Mouse (Mus musculus): ENCODE results near the gene Mdm2.

The Mdm2 gene

DNA sequence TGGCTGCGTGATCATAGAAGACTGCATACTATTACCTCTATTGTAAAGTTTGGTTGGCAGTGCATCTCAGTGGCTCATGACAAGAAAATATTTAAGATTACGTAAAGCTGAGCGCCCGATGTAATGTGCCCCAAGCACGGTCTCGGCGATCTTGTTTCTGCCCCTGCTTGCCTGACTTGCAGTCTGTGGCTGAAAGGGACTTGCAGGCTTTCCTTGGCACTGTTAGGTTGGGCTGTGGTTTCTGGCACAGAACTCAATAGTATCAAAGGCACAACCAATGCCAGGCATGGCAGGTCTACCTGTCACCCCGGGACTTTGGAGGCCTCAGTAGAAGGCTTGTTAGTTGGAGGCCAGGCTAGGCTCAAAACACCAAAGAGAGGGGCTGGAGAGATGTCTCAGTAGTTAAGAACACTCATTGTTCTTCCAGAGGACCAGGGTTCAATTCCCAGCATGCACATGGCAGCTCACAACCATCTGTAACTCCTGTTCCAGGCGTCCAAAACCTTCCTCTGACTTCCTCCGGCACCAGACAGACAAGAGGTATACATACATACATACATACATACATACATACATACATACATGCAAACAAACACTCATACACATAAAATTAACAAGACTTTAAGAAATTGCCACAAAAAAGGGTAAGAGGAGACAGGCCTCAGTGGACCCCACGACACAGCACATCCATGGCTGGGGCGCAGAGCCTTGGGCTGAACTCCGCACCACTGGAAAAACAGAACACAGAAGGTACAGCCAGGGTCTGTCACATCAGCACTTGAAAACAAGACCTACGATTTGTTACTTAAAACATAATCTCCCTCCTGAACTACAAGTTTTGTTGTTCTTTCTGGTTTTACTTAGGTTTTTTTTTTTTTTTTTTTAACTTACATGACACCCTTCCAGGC is 51.8 kb downstream of the Mdm2 start:
- no peak for DNase-seq (ENCODE audit: low spot score in 2 of 2)

DNA sequence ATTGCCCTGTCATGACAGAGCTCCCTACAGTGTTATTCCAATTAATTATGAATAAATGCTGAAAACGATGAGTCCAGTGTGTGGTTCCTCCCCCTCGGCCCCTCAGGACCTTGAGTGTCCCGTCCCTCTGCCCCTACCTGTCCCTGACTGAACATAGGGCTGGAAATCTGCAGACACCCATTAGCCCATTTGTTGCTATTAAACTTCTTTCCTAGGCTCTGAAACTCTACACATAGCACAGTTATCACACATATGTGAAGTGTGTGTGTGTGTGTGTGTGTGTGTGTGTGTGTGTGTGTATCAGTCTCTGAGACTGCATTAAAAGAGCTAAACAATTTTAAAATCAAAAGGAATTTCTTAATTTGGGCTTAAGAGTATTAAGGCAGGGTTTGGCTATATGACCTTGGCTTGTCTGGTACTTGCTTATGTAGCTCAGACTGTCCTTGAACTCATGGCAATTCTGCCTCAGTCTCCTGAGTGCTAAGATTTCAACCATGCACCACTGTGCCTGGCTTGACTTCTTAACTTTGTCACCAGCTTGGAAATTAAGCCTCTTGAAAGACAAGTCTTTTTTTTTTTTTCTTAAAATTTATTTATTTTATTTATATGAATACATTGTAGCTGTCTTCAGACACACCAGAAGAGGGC is 52.8 kb downstream of the Mdm2 start:
- no peak for DNase-seq (ENCODE audit: low spot score in 2 of 2)

DNA sequence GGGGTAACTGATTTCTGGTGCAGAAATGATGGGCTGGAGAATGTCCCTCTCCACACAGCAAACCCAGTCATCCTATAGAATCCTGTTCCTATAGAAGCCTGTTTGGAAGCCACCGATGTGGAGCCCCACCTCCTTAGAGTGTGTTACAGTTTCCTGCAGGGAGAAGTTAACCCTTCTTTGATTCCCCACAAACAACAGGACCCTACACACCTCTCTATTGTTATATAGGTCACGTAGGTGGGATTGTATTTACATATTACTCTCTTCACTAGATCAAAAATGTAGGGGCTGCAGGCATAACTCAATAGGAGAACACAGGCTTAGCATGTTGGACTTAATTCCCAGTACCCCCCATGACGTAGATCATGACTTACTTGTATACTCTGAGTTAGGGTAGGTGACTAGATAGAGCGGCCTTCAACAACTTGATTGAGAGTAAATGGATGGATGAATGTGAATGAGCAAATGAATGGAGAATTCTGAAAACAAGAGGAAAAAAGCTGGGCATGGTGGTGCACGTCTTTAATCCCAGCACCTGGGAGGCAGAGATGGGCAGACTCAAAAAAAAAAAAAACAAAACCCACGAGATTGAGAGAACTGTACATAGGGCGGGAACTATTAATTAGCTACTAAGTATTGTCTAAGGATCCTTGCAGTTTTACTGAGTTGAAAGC is 53.4 kb downstream of the Mdm2 start:
- DNase-seq (ENCODE audit: low spot score in 2 of 2), result no peak

DNA sequence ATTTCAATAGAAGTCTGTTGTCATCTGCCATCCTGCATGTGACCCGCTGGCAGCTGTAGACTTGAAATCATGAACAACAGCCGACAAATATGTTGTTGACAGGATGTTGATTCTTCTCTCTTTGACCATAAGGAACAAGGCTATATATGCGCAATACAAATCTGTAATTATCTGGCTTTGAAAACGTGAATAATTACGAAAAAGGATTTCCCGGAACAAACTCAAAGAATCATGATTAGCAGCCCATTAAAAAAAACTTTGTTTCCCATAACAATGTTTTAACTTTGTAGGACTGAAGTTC is 53.9 kb downstream of the Mdm2 start:
- no peak for DNase-seq (ENCODE audit: low spot score in 2 of 2)

DNA sequence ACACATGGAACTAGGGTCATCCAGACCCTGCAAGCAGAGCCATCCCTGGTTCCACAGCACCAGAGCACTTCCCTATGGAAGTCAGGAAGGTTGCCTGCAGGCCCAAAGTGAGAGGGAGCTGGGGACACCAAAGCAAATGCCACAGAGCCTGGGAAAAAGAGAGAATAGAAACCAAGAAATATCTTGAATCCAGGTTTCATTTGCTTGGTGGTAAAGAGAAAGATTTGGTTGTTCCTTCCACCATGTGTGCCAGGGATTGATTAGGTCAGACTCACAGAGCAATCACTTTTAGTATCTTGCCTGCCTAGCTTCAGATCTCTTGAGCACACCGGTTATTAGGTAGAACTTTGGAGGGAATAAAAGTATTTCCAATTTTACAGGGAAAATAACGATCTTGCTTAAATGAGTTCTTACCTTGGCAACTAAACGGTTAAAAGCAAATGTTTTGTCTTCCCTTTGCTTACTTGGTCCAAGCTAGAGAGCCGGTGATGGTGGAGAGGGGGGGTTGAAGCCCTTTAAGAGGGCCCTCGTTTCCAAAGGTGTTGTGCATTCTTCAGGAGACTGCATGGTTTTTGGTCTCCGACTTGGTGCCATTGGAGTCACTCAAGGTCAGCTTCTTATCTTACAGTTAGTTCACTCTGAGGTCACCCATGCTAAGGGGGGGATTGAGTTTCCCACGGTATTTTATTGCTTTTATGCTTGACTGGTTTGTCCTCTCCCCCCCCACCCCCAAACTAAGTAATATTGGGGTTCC is 54.5 kb downstream of the Mdm2 start:
- no peak for DNase-seq (ENCODE audit: low spot score in 2 of 2)

DNA sequence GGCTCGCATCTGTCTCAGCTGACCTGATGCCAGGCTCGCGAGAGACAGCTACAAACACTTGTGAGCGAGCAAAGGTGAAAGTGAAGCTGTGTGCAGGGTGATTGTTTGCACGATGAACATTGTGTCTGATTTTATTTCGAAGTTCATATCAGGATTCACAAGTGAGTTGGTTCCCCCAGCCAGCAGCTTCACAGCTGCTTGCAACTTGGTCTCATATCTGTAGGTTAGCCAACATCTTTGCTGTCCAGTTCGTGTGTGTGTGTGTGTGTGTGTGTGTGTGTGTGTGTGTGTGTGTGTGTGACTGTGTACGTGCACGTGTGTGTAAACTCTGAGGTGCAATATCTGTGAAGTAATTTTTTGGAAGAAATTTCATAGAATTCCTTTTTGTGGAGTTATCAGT is 55.1 kb downstream of the Mdm2 start:
- DNase-seq (ENCODE audit: low spot score in 2 of 2), result no peak

DNA sequence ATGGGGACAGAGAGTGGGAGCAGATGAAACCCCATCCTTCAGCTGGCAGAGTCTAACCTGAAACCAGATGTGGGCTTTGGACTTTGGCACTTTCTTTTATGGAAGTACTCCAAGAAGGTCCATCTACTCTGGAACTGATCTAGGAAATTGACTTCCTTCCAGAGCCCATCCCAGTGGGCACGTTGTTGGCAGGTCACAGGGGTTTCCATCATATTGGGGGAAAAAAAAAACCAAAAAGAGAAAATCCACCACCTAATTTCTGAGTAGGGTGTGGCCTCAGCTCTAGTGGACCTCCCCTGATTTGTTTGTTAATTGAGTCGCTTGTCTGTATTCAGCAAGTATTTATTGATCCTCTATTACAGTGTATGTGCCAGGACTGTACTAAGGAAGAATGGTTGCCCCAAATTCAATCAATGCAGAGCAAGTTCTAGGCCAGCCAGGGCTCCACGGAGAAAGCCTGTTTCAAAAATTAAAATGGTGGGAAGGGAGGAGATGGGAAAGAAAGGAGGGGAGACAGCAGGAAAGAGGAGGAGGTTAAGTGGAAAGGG is 55.9 kb downstream of the Mdm2 start:
- no peak for DNase-seq (ENCODE audit: low spot score in 2 of 2)

DNA sequence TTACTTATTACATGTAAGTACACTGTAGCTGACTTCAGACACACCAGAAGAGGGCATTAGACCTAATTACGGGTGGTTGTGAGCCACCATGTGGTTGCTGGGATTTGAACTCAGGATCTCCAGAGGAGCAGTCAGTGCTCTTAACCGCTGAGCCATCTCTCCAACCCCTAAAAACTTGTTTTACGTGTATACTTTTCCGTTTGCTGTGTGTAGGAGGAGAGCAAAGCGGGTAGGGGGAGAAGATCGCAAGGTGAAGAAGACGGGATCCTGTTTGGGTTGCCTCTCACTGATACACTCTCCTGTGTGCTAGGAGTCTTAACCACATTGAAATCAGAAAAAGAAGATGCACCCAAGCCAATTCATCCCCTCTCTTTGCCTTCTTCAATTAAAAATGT is 56.8 kb downstream of the Mdm2 start:
- no peak for DNase-seq (ENCODE audit: low spot score in 2 of 2)

DNA sequence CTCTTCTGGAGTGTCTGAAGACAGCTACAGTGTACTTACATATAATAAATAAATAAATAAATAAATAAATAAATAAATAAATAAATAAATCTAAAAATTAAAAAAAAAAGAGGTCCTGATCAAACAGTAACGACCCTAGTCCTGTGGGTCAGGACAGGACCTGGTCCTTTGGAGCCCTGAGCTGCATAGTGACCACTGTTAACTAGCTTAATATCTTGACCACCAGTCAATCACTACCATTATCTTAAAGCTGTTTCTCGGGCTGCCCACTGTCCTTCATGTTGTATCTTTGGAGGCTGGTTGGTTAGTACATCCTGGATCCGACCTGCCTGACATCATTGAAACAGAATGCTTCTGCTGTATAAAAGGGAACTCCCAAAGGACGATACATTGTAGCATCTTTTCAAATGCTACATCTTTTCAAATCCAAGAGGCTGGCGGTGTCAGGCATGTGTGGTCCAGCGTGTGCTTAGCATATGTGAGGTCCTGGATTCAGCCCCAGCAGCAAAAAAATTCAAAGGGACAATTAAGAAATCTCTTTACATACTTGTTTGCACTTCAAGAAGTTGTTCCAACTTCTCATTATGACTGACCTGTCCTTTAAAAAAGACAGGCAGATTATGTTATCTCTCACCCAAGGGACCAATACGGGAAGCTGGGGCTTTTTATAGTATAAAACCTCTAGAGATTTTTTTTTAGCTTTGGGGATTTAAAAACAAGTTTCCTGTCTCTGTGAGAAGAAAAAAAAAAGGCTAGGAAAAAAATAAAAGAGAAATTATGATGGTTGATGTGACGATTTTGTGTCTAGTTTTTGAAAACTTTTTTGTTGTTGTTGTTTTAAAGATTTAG is 57.4 kb downstream of the Mdm2 start:
- no peak for DNase-seq (ENCODE audit: low spot score in 2 of 2)

DNA sequence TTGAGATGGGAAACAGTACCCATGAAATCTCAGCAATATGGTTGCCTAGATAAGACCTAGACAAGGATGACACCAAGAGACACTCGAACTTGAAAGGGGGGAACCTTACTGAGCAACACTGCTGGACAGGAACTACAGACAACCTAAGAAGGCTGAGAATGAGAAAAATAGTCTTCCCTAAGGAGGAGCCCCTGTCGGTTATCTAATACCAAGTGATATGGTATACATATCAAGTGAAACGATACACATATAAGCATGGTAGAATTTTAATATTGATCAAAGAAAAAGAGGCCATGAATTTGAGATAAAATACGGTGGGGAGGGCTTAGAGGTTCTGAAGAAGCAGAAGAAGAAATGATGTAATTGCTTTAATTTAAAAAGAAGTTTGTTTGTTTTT is 58.2 kb downstream of the Mdm2 start:
- DNase-seq (ENCODE audit: low spot score in 2 of 2), result no peak

DNA sequence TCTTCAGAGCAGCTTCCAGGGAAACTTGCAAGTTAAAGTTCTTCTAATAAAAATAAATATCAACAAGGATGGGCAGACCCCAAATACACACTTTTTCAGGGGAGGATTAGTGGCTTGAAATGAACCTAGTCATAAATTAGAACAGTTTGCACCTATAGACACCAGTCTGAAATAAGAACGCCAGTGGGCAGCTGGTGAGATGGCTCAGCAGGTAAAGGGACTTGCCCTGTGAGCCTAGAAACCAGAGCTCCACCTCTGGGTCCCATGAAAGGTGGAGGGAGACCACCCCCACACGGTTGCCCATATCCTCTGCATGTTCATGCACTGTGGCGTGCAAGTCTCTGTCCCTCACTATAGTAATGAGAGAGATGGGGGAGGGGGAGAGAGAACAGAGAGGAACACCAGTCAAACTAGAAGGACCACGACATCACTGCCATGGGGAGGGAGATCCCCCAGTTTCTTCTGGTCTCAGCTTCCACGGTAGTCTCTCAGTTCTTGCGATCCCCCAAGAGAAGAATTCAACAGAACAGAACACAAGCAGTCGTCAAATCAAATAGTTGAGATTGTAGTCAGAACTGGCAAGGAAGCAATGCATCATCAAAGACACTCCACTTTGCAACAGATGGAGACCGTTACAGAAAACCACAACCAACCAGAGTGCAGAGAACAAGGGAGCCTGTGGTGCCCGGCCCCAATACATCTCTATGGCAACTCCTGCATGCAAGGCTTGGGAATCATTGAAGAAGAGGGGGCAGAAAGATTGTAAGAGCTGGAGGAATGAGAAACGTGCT is 58.8 kb downstream of the Mdm2 start:
- no peak for DNase-seq (ENCODE audit: low spot score in 2 of 2)

DNA sequence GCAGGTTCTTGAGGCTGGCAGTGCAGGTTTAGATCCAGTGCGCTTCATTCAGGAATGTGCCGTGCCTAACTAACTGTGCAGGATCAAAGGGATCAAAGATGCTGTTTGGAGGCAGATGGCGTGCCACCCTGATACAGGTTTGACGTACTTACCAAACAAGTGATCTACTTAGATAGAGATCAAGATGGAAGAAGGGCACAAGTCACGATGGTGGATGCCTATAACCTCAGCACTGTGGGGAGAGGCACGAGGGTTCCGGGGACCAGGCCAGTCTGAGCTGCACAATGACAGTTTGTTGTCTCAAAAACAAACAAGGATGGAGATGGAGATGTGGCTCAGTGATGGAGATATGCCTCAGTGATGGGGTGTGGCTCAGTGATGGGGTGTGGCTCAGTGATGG is 59.8 kb downstream of the Mdm2 start:
- no peak for DNase-seq (ENCODE audit: low spot score in 2 of 2)

DNA sequence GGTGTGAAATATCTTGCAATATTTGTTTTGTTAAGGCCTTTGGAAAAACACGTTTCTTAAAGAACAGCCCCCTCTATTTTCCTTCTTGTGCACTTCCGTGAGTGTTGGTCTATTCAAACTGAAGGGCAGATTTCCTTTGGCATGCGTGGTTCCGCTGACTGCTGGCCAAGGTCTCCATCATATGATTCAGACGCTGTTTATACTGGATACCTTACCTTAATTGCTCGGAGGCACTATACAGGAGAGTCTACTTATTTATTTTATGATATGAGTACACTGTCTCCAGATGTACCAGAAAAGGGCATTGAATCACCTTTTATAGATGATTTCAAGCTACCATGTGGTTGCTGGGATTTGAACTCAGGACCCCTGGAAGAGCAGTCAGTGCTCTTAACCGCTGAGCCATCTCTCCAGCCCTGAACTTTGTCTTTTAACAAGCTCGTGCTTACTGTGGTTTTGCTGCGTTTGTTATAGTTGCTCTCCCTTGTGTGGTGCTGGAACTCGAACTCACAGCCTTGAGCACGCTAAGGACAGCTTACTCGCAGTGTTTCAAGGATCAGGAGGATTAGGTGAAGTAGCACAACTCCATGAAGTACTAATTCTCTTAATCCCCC is 60.4 kb downstream of the Mdm2 start:
- no peak for DNase-seq (ENCODE audit: low spot score in 2 of 2)

DNA sequence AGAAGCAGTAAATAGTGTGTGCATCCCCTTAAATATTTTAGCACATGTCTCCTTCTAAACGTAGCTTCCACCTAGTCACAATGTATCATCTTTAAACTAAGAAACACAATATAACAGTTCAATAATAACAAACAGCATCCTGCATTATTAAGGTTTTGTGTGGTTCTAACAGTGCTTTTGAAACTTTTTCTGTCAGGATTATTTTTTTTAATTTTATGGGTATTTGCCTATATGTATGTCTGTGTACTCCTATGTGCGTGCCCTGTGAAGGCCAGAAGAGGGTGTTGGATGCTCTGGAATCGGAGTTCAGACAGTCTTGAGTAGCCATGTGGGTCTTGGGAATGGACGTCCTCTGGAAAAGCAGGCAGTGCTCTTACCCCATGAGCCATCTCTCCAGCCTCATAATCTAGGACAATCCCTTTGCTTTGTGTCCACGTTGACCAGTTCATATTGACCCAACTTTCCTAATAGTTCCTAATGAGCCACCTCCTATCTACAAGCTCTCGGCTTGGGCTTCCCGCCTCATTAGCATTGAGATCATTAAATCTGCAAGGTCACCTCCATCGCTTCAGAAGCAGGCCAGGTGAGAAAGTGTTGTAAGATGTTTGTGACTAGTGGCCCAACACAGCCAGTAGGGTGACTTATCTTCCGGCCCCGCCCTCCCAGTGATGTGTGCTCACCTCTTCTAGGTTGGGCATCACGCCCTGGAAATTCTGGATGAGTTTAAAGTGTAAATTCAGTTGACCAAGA is 61.1 kb downstream of the Mdm2 start:
- no peak for DNase-seq (ENCODE audit: low spot score in 2 of 2)

DNA sequence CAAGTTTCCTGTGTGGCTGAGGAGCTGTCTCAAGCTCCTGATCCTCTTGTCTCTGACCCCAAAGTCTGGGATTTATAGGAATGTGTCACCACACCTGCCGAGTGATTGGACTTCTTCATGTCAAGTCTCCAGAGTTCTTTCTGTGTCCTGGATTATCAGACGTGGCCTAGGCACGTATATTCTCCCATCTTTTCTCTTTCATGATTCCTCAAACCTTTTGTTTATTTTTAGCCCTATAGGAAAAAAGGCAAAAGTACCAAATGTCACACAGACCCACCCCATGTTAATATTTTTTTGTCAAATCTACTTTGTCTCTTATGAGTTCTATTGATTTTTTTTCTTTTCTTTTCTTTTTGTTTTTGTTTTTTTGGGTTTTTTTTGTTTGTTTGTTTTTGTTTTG is 61.9 kb downstream of the Mdm2 start:
- no peak for DNase-seq (ENCODE audit: low spot score in 2 of 2)

DNA sequence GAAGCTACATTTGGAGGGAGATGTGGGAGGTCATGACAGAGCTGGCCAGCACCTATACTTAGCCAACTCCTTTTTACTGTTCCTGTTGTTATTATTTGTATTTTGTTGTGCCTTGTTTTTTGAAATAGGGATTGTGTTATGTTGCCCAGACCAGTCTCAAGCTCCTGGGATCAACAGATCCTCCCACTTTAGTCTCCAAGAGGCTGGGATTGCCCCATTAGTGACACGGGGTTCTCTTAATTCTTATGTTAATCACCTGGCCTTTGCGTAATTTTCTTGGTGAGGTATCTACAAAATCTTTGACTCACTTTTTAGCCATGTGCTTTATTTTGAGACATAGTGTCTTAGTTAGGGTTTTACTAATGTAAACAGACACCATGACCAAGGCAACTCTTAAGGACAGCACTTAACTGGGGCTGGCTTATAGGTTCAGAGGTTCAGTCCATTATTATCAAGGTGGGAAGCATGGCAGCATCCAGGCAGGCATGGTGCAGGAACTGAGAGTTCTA is 62.5 kb downstream of the Mdm2 start:
- DNase-seq (ENCODE audit: low spot score in 2 of 2), result no peak

DNA sequence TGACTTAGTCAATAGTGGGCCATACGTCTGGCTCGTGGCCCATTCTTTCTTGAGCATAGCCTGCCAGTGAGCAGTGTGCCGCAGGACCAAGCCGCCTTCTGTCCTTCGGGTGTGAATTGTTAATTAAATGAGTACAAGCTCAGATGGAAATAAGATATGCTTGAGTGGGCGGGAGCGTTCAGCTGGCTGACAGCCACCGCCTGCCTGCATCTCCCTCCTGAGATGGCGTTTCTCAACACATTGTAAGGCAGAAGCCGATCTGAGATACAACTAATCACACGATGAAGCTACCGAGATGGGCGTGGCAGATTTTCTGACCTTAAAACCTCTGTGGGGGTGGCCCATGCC is 63.4 kb downstream of the Mdm2 start:
- DNase-seq (ENCODE audit: low spot score in 2 of 2), result no peak

DNA sequence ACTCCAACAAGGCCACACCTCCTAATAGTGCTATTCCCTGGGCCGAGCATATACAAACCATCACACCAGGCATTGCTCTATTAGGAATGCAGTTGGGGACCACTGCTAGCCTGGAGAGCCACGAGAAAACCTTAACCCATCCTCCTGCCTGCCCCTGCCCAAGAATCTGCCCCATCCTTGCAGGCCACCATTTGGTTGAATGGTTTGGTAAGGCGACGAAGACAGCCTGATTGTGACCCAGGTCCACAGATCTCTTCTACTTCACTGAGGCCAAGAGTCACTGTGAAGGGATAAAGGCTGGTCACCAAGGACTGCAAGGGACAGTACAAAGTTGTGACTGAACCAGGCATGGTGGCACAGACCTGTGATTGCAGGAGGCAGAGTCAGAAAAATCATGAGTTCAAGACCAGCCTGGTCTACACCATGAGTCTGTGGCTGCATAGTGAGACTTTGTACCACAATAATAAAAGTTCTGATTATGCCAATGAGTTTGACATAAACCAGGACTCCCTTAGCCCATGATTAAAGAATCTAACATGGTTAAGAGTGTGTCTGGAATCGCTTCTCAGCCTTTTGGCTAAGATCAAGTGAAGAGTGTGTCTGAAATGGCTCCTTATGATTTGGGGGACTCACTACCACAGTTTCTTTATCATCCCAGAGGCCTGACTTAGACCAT is 63.9 kb downstream of the Mdm2 start:
- DNase-seq (ENCODE audit: low spot score in 2 of 2), result no peak
